Mouse (Mus musculus): ENCODE data around the gene Mrps7.

The Mrps7 gene

DNA sequence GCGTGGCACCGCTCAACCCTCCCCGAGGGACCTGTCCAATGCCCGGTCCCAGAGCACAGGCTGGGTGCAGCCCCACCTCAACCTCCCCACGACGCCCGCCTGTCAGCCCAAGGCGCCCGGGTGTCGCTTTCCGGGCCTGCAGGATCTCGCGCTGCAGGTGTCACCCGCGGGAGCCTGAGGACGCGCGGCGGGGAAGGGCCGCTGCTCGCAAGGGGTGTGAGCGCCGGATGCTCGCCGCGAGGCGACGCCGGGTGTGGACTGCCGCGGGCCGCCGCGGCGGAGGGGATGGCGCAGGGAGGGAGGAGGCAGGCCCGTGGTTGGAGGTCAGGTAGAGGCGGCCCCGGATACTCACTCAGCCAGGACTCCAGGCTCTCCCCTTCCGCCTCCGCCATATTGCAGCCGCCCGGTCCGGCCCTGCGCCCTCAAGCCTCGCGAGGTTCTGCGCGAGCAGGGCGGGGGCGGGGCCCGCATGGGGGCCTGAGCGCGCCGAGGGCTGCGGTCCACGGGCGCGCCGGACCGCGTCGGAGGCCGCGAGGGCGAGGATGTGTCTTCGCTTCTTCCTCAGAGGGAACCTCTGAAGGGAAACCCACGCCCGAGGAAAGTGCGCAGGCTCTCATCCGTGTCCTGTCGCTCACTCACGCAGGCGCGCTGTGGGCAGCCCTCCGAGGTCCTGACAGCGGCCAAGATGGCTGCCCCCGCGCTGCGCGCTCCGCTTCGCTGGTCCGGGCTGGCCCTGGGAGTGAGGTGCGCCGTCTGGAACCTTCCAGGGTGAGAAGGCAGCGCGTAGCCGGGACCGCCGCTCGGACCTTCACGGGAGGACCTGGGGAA lies at the start of gene Mrps7, which contains the start of gene Gga3:
TSS of gene Mrps7 (plus strand) at position 450 of the 828 bp plus-strand sequence.
TSS of gene Gga3 (minus strand) at position 576 of the 828 bp plus-strand sequence.
- peak; percentile 80 for ATAC-seq (ENCODE audit: low TSS enrichment)

DNA sequence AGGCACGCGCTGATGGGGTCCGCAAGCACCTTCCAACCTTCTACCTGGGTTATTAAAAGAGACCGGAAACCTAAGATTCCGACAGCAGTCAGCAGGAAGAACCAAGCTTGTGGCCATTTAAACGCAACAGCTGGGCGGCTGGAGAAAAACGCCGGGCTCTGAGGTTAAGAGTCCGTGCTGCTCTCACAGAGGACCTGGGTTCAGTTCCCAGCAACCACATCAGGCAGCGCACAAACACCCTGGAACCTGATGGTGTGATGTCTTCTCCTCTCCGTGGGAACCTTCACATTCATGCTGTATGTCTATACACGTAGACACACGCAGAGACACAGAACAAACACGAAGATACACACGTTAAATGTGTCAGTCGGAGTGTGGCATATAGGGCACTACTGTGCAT lies 48.0 kb upstream of the Mrps7 start:
- ATAC-seq (ENCODE audit: low TSS enrichment) = no peak

GRCm38 (mm10) chr11:115563406-115563805 lies 40.3 kb upstream of the Mrps7 start:
- ATAC-seq (ENCODE audit: low TSS enrichment) = no peak

- ATAC-seq (ENCODE audit: low TSS enrichment) = peak; percentile 96
Observed at GRCm38 (mm10) chr11:115564064-115564809, 39.5 kb upstream of the Mrps7 start, which contains the start of gene Nup85. Nup85 (plus strand) TSS chr11:115564434.

DNA sequence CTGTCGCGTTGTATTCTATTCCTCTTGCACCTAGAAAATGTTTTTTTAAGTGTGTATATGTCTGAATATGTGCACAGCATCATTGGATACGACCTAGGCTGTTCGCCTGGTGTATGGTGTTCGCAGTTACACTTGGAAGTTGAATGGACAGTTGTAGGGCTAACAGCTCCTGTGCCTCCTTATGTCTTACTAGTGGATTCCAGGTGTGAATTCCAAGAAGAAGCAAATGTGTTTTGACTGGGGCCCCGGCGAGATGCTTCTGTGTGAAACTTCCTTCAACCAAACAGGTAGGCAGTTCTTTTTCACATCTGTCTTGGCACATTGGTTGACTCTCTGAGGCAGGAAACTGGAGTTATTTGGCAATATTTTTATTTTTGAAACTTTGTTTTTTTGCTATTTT lies 38.8 kb upstream of the Mrps7 start:
- no peak for ATAC-seq (ENCODE audit: low TSS enrichment)

GRCm38 (mm10) chr11:115579080-115579479 lies 24.6 kb upstream of the Mrps7 start:
- no peak for ATAC-seq (ENCODE audit: low TSS enrichment)

GRCm38 (mm10) chr11:115582913-115583606 lies 20.7 kb upstream of the Mrps7 start:
- ATAC-seq (ENCODE audit: low TSS enrichment) = peak; percentile 36; the same call in 1 of the 2 replicates

DNA sequence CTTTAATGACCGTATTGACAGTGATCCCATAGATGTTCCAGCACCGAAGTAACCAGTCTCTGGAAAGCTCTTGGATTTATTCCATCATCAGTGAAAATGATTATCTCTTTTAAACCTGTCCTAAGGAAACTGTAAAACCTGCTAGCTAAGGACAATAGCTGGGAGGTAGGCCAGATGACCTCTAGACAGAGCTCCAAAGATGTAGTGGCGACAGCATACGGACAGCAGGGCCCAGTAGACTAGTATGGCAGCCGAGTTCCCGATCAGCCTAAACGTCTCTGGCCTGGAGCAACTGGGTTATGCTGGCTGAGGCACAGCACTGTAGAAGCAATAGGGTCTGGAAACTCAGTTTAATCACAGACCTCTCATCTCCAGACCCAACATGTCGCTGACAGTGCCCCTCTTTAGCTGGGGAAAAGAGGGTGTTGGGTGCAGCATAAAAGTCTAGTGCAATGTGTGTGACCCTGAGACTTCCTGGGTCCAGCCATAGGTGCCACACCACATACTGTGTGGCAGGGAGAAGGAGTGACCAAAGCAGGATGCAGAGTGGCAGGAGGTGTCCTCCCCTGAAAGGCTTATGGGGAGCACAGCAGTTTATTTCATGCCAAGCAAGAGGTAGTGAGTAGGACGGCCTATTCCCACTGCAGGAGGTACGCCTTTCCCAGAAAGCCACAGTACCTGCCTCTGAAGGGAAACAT lies 19.2 kb upstream of the Mrps7 start:
- ATAC-seq (ENCODE audit: low TSS enrichment) = no peak

DNA sequence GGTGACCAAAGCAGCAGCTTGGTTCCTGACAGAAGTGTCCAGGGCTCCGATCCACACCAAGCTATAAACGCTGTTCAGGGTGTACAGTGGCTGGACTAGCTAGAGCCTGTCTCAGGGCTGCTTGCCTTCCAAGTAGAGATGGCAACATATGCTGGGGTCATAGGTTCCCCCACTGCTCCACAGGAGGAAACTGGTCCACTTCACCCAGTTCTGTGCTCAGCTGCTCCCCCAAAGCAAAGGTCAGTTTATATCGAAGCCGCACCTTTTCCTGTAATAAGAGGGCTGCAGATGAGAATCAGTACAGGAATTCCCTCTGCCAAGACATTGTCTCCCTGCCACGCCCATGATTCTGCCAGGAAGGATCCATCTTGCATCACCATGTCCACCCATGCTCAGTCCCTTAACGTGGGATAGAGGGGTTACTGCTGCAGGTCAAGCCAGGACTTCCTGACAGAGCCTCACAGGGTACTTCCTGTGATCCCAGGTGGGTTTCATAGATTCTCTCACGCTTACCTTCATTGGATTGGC lies 18.1 kb upstream of the Mrps7 start:
- no peak for ATAC-seq (ENCODE audit: low TSS enrichment)

- no peak for ATAC-seq (ENCODE audit: low TSS enrichment)
Observed at GRCm38 (mm10) chr11:115586403-115586802, 17.3 kb upstream of the Mrps7 start.

- no peak for ATAC-seq (ENCODE audit: low TSS enrichment)
Observed at GRCm38 (mm10) chr11:115587984-115588383, 15.7 kb upstream of the Mrps7 start.

- ATAC-seq (ENCODE audit: low TSS enrichment) = no peak
Observed at GRCm38 (mm10) chr11:115590526-115591075, 13.1 kb upstream of the Mrps7 start.

GRCm38 (mm10) chr11:115595209-115595608 lies 8.5 kb upstream of the Mrps7 start:
- no peak for ATAC-seq (ENCODE audit: low TSS enrichment)

GRCm38 (mm10) chr11:115598309-115598708 lies 5.4 kb upstream of the Mrps7 start:
- ATAC-seq (ENCODE audit: low TSS enrichment) = no peak

- peak; percentile 54 for ATAC-seq (ENCODE audit: low TSS enrichment)
Observed at GRCm38 (mm10) chr11:115599722-115600121, 4.0 kb upstream of the Mrps7 start.

- no peak for ATAC-seq (ENCODE audit: low TSS enrichment)
Observed at GRCm38 (mm10) chr11:115600743-115601142, 3.0 kb upstream of the Mrps7 start.

DNA sequence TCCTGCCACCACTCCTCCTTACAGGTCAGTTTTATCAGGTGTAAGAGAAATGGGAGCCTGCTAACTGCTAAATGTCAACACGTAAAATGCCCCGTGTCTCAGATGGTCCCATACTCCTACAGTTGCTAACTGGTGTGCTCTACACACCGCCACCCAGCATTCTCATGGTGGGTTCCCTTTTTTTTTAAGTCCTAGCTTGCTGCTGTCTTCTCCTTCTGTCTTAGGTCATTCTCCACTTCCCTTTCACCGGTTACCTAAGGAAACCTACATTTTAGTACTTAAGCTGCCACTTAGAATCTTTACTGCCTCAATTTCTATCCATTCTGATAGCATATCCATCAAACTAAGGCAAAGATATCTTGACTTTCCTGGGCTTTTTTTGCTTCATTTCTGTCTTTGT lies 2.6 kb upstream of the Mrps7 start:
- no peak for ATAC-seq (ENCODE audit: low TSS enrichment)

DNA sequence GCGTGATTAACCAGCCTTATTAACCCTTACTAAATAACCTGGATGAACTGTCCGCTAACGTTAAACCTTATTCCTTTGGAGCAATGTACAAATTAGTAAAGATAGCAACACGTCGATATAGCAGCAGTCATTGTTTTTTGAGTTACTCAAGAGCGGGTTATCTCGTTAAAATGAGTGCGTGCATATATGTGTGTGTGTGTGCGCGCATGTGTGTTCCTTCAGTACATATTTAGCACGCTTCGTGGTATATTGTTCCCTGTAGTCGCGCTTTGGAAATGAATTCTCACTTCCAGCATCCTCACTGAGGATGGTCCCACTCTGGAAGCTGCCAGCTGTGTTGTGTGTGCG lies 623 bp upstream of the Mrps7 start:
- ATAC-seq (ENCODE audit: low TSS enrichment) = no peak

DNA sequence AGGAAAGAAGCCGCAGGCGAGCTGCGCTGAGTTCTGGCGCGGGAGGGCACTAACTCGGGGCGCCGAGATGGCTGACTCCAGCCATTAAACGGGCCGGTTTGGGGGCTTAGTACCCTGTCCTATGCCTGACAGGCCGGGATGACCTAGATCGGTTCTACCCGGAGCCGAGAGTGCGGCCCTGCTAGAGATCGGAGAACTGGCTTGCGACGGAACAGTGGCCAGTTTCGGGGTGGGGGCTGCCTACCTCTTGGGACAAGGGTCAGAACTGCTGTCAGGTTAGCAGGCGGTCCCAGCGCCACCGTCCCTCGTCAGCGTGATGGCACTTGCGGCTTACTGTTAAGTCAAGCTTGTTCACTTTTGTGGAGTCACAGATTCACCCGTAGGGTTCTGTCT lies 575 bp downstream of the Mrps7 start:
- no peak; the same call in 1 of the 2 replicates for ATAC-seq (ENCODE audit: low TSS enrichment)

- ATAC-seq (ENCODE audit: low TSS enrichment) = no peak
Observed at GRCm38 (mm10) chr11:115606733-115607132, 3.0 kb downstream of the Mrps7 start.

Measured in frontal cortex, adult (tissue).